Mouse (Mus musculus) forebrain, embryonic 15.5 days (tissue): ENCODE results near the gene Fsip1. TPM values are rescaled to one million over a fixed set of nuclear protein-coding genes. Genes with fewer than 3 reads are reported as not detected.
"Not testable (repeated sequence)": the region's sequence is repeated elsewhere in the genome, so short reads cannot be mapped to it uniquely, and the experiment has no call there.

Source experiments
- ATAC-seq: fragments of 200-750 bp; cut with Nextera tagmentation; replicated peaks from 2 replicates; pipeline ENCODE4 v1.8.0; 2017; ENCODE audit warnings: mild to moderate bottlenecking, moderate TSS enrichment, moderate library complexity
- H3K27ac ChIP-seq: fragments of 300-500 bp; sonication (generic); replicated peaks from 2 replicates; pipeline ENCODE4 v1.5.1; 2015; ENCODE audit warnings: mild to moderate bottlenecking, inconsistent platforms
- H3K27me3 ChIP-seq: fragments of 300-500 bp; sonication (generic); 2 replicates; pipeline ENCODE4 v1.6.1; 2015; ENCODE audit warnings: inconsistent platforms
- H3K36me3 ChIP-seq: fragments of 300-500 bp; sonication (generic); 2 replicates; pipeline ENCODE4 v1.6.1; 2015; ENCODE audit warnings: mild to moderate bottlenecking, inconsistent platforms
- H3K4me1 ChIP-seq: fragments of 300-500 bp; sonication (generic); 2 replicates; pipeline ENCODE4 v1.6.1; 2015; ENCODE audit warnings: inconsistent platforms
- H3K4me2 ChIP-seq: fragments of 300-500 bp; sonication (generic); replicated peaks from 2 replicates; pipeline ENCODE4 v1.6.1; 2015; ENCODE audit warnings: mild to moderate bottlenecking, inconsistent platforms
- H3K4me3 ChIP-seq: fragments of 300-500 bp; sonication (generic); 2 replicates; pipeline ENCODE4 v1.5.1; 2015; ENCODE audit warnings: mild to moderate bottlenecking, inconsistent platforms
- H3K9ac ChIP-seq: fragments of 300-500 bp; sonication (generic); replicated peaks from 2 replicates; pipeline ENCODE4 v1.6.1; 2015; ENCODE audit warnings: mild to moderate bottlenecking, inconsistent platforms
- H3K9me3 ChIP-seq: fragments of 300-500 bp; sonication (generic); 2 replicates; pipeline ENCODE4 v1.6.1; 2016; ENCODE audit warnings: inconsistent platforms
- WGBS: fragments of 180-500 bp; shearing (Covaris S2); methylation state at CpG from one replicate; pipeline ENCODE4 v1.1.7; 2015; ENCODE audit warnings: mixed read lengths; 5-methylcytosine and 5-hydroxymethylcytosine counted together
- polyA plus RNA-seq: library from polyadenylated mRNA; unstranded; fragments of >200 nt; fragmentation: Nextera tagmentation; extraction: Ambion mirVana; gene quantifications from 2 replicates; pipeline ENCODE4 v1.2.1, GENCODE M21; 2015

Fsip1 gene
- polyA plus RNA-seq, 1 experiment from 2014 or later, result 3.3 TPM

- H3K36me3 ChIP-seq, result no peaks in the 10 kb centered on the region
- 95% methylated on average over 2 of the region's 2 CpGs for WGBS
- H3K27me3 ChIP-seq, result no peaks in the 10 kb centered on the region
- H3K27ac ChIP-seq, result no peak overlapping the region
- no peak overlapping the region for H3K4me3 ChIP-seq
- H3K4me1 ChIP-seq, result peaks cover 4% of the 10 kb centered on the region
- H3K9ac ChIP-seq, result no peak overlapping the region
- no peaks in the 10 kb centered on the region for H3K9me3 ChIP-seq
- no peak overlapping the region for H3K4me2 ChIP-seq
- no peak for ATAC-seq
These were observed 91.1 kb downstream of the Fsip1 start for GRCm38 (mm10) chr2:118165691-118166090.

- H3K4me2 ChIP-seq, result no peak overlapping the region
- no peak overlapping the region for H3K4me3 ChIP-seq
- H3K36me3 ChIP-seq, result no peaks in the 10 kb centered on the region
- no peaks in the 10 kb centered on the region for H3K27me3 ChIP-seq
- H3K4me1 ChIP-seq, result peaks cover 16% of the 10 kb centered on the region
- 79% methylated on average over 6 of the region's 6 CpGs for WGBS
- H3K27ac ChIP-seq, result no peak overlapping the region
- no peak for ATAC-seq
- H3K9me3 ChIP-seq, result no peaks in the 10 kb centered on the region
- no peak overlapping the region for H3K9ac ChIP-seq
These were observed 92.6 kb downstream of the Fsip1 start for GRCm38 (mm10) chr2:118164137-118164536.

- WGBS, result 85% methylated on average over 5 of the region's 5 CpGs
- H3K27ac ChIP-seq, result no peak overlapping the region
These were observed 94.3 kb downstream of the Fsip1 start for GRCm38 (mm10) chr2:118162486-118162885.

GRCm38 (mm10) chr2:118160991-118161390 lies 95.8 kb downstream of the Fsip1 start:
- Histone ChIP-seq H3K36me3 (no peaks in the 10 kb centered on the region), H3K4me1 (peaks cover 18% of the 10 kb centered on the region), H3K27me3 (no peaks in the 10 kb centered on the region), H3K27ac (peak overlapping the region; percentile 32; the same call in 1 of the 2 replicates), H3K4me3 (no peak overlapping the region), H3K9me3 (no peaks in the 10 kb centered on the region), H3K9ac (no peak overlapping the region), H3K4me2 (no peak overlapping the region)
- no peak for ATAC-seq
- 24% methylated on average over 2 of the region's 2 CpGs for WGBS

More at GRCm38 (mm10) chr2:118162486-118162885, 94.3 kb downstream of the Fsip1 start:
- Histone ChIP-seq H3K9ac (no peak overlapping the region), H3K36me3 (no peaks in the 10 kb centered on the region), H3K4me3 (no peak overlapping the region), H3K27me3 (no peaks in the 10 kb centered on the region), H3K9me3 (no peaks in the 10 kb centered on the region), H3K4me1 (peaks cover 16% of the 10 kb centered on the region), H3K4me2 (no peak overlapping the region)
- no peak for ATAC-seq

GRCm38 (mm10) chr2:118160547-118160946 lies 96.2 kb downstream of the Fsip1 start:
- ATAC-seq, result peak; percentile 66; the same call in 1 of the 2 replicates

GRCm38 (mm10) chr2:118159126-118159525 lies 97.6 kb downstream of the Fsip1 start:
- H3K9ac ChIP-seq, result no peak overlapping the region
- no peaks in the 10 kb centered on the region for H3K27me3 ChIP-seq
- WGBS, result 64% methylated on average over 6 of the region's 6 CpGs
- H3K4me3 ChIP-seq, result no peak overlapping the region
- no peak overlapping the region for H3K4me2 ChIP-seq
- no peaks in the 10 kb centered on the region for H3K9me3 ChIP-seq
- H3K36me3 ChIP-seq, result no peaks in the 10 kb centered on the region
- no peak overlapping the region for H3K27ac ChIP-seq
- H3K4me1 ChIP-seq, result peaks cover 20% of the 10 kb centered on the region
- no peak for ATAC-seq

More at GRCm38 (mm10) chr2:118160547-118160946, 96.2 kb downstream of the Fsip1 start:
- Histone ChIP-seq H3K9me3 (no peaks in the 10 kb centered on the region), H3K36me3 (no peaks in the 10 kb centered on the region), H3K4me2 (no peak overlapping the region), H3K27ac (peak overlapping the region; percentile 32; the same call in 1 of the 2 replicates), H3K27me3 (no peaks in the 10 kb centered on the region), H3K9ac (no peak overlapping the region), H3K4me3 (no peak overlapping the region), H3K4me1 (peaks cover 20% of the 10 kb centered on the region)
- 4% methylated on average over 6 of the region's 6 CpGs for WGBS

- WGBS, result 91% methylated on average over 3 of the region's 3 CpGs
- no peak overlapping the region for H3K4me3 ChIP-seq
- H3K27me3 ChIP-seq, result no peaks in the 10 kb centered on the region
- H3K4me2 ChIP-seq, result no peak overlapping the region
- H3K4me1 ChIP-seq, result peaks cover 20% of the 10 kb centered on the region
- no peaks in the 10 kb centered on the region for H3K9me3 ChIP-seq
- H3K27ac ChIP-seq, result no peak overlapping the region
- H3K36me3 ChIP-seq, result no peaks in the 10 kb centered on the region
- no peak for ATAC-seq
- H3K9ac ChIP-seq, result no peak overlapping the region
These were observed 98.7 kb downstream of the Fsip1 start for GRCm38 (mm10) chr2:118158095-118158494.

GRCm38 (mm10) chr2:118149855-118150563 lies 106.8 kb downstream of the Fsip1 start:
- peak overlapping the region; percentile 47 for H3K27ac ChIP-seq
- WGBS, result 50% methylated on average over 12 of the region's 12 CpGs

GRCm38 (mm10) chr2:118148321-118149142 lies 108.2 kb downstream of the Fsip1 start:
- no peaks in the 10 kb centered on the region for H3K36me3 ChIP-seq
- 77% methylated on average over 4 of the region's 4 CpGs for WGBS
- H3K4me1 ChIP-seq, result peaks cover 17% of the 10 kb centered on the region
- no peak overlapping the region for H3K4me3 ChIP-seq
- H3K4me2 ChIP-seq, result no peak overlapping the region
- no peaks in the 10 kb centered on the region for H3K9me3 ChIP-seq
- no peak overlapping the region for H3K27ac ChIP-seq
- no peak for ATAC-seq
- no peaks in the 10 kb centered on the region for H3K27me3 ChIP-seq
- no peak overlapping the region for H3K9ac ChIP-seq

More at GRCm38 (mm10) chr2:118149855-118150563, 106.8 kb downstream of the Fsip1 start:
- Histone ChIP-seq H3K4me2 (no peak overlapping the region), H3K4me3 (no peak overlapping the region), H3K9me3 (no peaks in the 10 kb centered on the region), H3K4me1 (peaks cover 17% of the 10 kb centered on the region), H3K27me3 (no peaks in the 10 kb centered on the region), H3K9ac (no peak overlapping the region), H3K36me3 (no peaks in the 10 kb centered on the region)
- ATAC-seq, result peak; percentile 83

- H3K4me3 ChIP-seq, H3K9me3 ChIP-seq, H3K27me3 ChIP-seq, H3K36me3 ChIP-seq, H3K27ac ChIP-seq, H3K4me2 ChIP-seq, ATAC-seq, H3K9ac ChIP-seq: not testable (repeated sequence)
- 79% methylated on average over 3 of the region's 3 CpGs for WGBS
- H3K4me1 ChIP-seq, result peaks cover 17% of the 10 kb centered on the region
These were observed 109.0 kb downstream of the Fsip1 start for GRCm38 (mm10) chr2:118147749-118148148.

GRCm38 (mm10) chr2:118141651-118142050 lies 115.1 kb downstream of the Fsip1 start:
- no peaks in the 10 kb centered on the region for H3K9me3 ChIP-seq
- H3K4me3 ChIP-seq, result no peak overlapping the region
- no peak overlapping the region for H3K9ac ChIP-seq
- no peaks in the 10 kb centered on the region for H3K27me3 ChIP-seq
- no peaks in the 10 kb centered on the region for H3K4me1 ChIP-seq
- 91% methylated on average over 10 of the region's 10 CpGs for WGBS
- H3K27ac ChIP-seq, result no peak overlapping the region
- no peaks in the 10 kb centered on the region for H3K36me3 ChIP-seq
- H3K4me2 ChIP-seq, result no peak overlapping the region
- no peak for ATAC-seq

GRCm38 (mm10) chr2:118139261-118139660 lies 117.5 kb downstream of the Fsip1 start:
- Histone ChIP-seq H3K36me3 (no peaks in the 10 kb centered on the region), H3K4me1 (no peaks in the 10 kb centered on the region), H3K4me3 (no peak overlapping the region), H3K9ac (no peak overlapping the region), H3K4me2 (no peak overlapping the region), H3K27me3 (no peaks in the 10 kb centered on the region), H3K9me3 (no peaks in the 10 kb centered on the region), H3K27ac (no peak overlapping the region)
- 88% methylated on average over 6 of the region's 6 CpGs for WGBS
- ATAC-seq, result no peak
